Mouse (Mus musculus): ENCODE measurements around the gene Olfr1121.
"Not testable (repeated sequence)": the region's sequence is repeated elsewhere in the genome, so short reads cannot be mapped to it uniquely, and the experiment has no call there.

- TF ChIP-seq CTCF (IDR thresholded peaks at IDR 0.05; ENCODE audit: low read depth, low read length); POLR2A (IDR thresholded peaks at IDR 0.05; ENCODE audit: insufficient read depth, low read length): not testable (repeated sequence)
Measured at GRCm38 (mm10) chr2:87360121-87360520, 9.6 kb upstream of the Olfr1121 start.

All from ES-Bruce4 (cell line).